ENCODE assay signal across 14 mouse cellular contexts in the genomic region with DNA sequence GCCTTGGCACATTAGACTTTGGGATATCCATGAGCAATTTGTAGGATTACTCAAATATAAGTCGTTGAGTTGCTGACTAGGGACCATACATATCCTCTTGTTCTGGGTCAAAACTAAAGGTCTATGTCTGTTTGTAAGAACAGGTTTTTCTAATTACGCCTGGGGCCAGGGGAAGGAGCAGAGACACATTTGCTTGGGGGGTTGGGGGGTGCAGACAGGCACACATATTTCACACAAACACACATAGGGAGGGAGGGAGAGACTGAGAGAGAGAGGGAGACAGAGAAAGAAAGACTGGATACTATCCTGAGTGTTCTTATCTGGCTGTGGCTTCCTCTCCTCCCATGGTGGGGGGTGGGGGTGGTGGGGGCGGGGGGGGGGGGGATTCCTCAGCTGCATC. TPM values are rescaled to one million over a fixed set of nuclear protein-coding genes. Genes with fewer than 3 reads are reported as not detected.
DNase-seq lines count a peak whose midpoint lies in the region; ATAC-seq and TF ChIP-seq lines count a peak whose summit lies in the region.
"Had no signal": no experiment of that assay in that cellular context is flagged by ENCODE, and none has a peak within 500 bp of the region (broad histone marks: within the 10 kb centered on the region; RNA-seq: fewer than 3 reads in every experiment).

No protein-coding gene starts in this region.

- peaks cover 5% of the 10 kb centered on the region; the same call in 1 of the 2 replicates for H3K36me3 ChIP-seq in heart, adult 2 months (ENCODE audit: control insufficient read depth, insufficient read depth, low read length)
- H3K36me3 ChIP-seq in midbrain, embryonic 10.5 days = no peaks in the 10 kb centered on the region
- H3K36me3 ChIP-seq in midbrain, embryonic 16.5 days (ENCODE audit: control insufficient read depth, insufficient read depth, low read length) = no peaks in the 10 kb centered on the region
- no peaks in the 10 kb centered on the region for H3K36me3 ChIP-seq in embryonic facial prominence, embryonic 11.5 days (replicated peaks; ENCODE audit: control insufficient read depth, insufficient read depth, low read depth, low read length)
- peaks cover 4% of the 10 kb centered on the region; the same call in 1 of the 2 replicates for H3K36me3 ChIP-seq in limb, embryonic 13.5 days
- peaks cover 5% of the 10 kb centered on the region; the same call in 1 of the 2 replicates for H3K36me3 ChIP-seq in kidney, embryonic 16.5 days (ENCODE audit: insufficient read depth, low read length)

- no peak overlapping the region for H3K4me3 ChIP-seq in heart, adult 2 months
- H3K4me3 ChIP-seq in midbrain, embryonic 10.5 days = no peak overlapping the region
- no peak overlapping the region for H3K4me3 ChIP-seq in midbrain, embryonic 16.5 days (ENCODE audit: low read depth, low read length)
- no peak overlapping the region for H3K4me3 ChIP-seq in embryonic facial prominence, embryonic 11.5 days (ENCODE audit: low read depth, low read length)
- H3K4me3 ChIP-seq in limb, embryonic 13.5 days = no peak overlapping the region
- H3K4me3 ChIP-seq in kidney, embryonic 16.5 days (ENCODE audit: low read length) = no peak overlapping the region
- H3K4me3 ChIP-seq: left cerebral cortex, adult 2 months had no signal

- H3K9me3 ChIP-seq in midbrain, embryonic 10.5 days (replicated peaks) = no peaks in the 10 kb centered on the region
- H3K9me3 ChIP-seq in midbrain, embryonic 16.5 days (replicated peaks; ENCODE audit: control insufficient read depth, low read length, poor library complexity, severe bottlenecking) = no peaks in the 10 kb centered on the region
- H3K9me3 ChIP-seq in embryonic facial prominence, embryonic 11.5 days (replicated peaks; ENCODE audit: control insufficient read depth, low read length) = no peaks in the 10 kb centered on the region
- H3K9me3 ChIP-seq in limb, embryonic 13.5 days = no peaks in the 10 kb centered on the region
- H3K9me3 ChIP-seq in kidney, embryonic 16.5 days (ENCODE audit: low read length) = no peaks in the 10 kb centered on the region

- H3K27me3 ChIP-seq in heart, adult 2 months (ENCODE audit: control insufficient read depth, insufficient read depth, low read length) = no peaks in the 10 kb centered on the region
- no peaks in the 10 kb centered on the region for H3K27me3 ChIP-seq in midbrain, embryonic 10.5 days (ENCODE audit: low read depth, poor library complexity, severe bottlenecking)
- no peaks in the 10 kb centered on the region for H3K27me3 ChIP-seq in midbrain, embryonic 16.5 days (ENCODE audit: control insufficient read depth, insufficient read depth, low read depth, low read length)
- H3K27me3 ChIP-seq in embryonic facial prominence, embryonic 11.5 days (ENCODE audit: control insufficient read depth, insufficient read depth, low read length) = no peaks in the 10 kb centered on the region
- H3K27me3 ChIP-seq in limb, embryonic 13.5 days = no peaks in the 10 kb centered on the region; the same call in 1 of the 2 replicates
- no peaks in the 10 kb centered on the region for H3K27me3 ChIP-seq in kidney, embryonic 16.5 days (ENCODE audit: insufficient read depth, low read length)
- H3K27me3 ChIP-seq: Patski had no signal

- TF ChIP-seq EP300 in heart, adult 2 months (IDR thresholded peaks at IDR 0.05; ENCODE audit: insufficient read depth, low read depth, low read length) = no peak

- no peak overlapping the region for H3K9ac ChIP-seq in heart, adult 2 months (ENCODE audit: low read depth, low read length)
- no peak overlapping the region for H3K9ac ChIP-seq in midbrain, embryonic 16.5 days (ENCODE audit: low read depth, low read length)
- H3K9ac ChIP-seq in embryonic facial prominence, embryonic 11.5 days (replicated peaks; ENCODE audit: low read length) = no peak overlapping the region
- no peak overlapping the region for H3K9ac ChIP-seq in limb, embryonic 13.5 days
- H3K9ac ChIP-seq in kidney, embryonic 16.5 days (replicated peaks; ENCODE audit: low read length) = no peak overlapping the region

- peak overlapping the region; percentile 61 for H3K27ac ChIP-seq in heart, adult 2 months
- H3K27ac ChIP-seq in midbrain, embryonic 10.5 days (replicated peaks) = no peak overlapping the region
- no peak overlapping the region for H3K27ac ChIP-seq in midbrain, embryonic 16.5 days (ENCODE audit: low read length)
- 0 out of 2 replicates have a peak overlapping the region, but pooled peaks have one; percentile 38 for H3K27ac ChIP-seq in embryonic facial prominence, embryonic 11.5 days (replicated peaks; ENCODE audit: low read depth, low read length)
- H3K27ac ChIP-seq in limb, embryonic 13.5 days = no peak overlapping the region
- no peak overlapping the region; the same call in 1 of the 2 replicates for H3K27ac ChIP-seq in kidney, embryonic 16.5 days (ENCODE audit: low read length)
- H3K27ac ChIP-seq: kidney, postnatal 0 days; left cerebral cortex, adult 2 months had no signal

- TF ChIP-seq POLR2A in heart, adult 2 months (IDR thresholded peaks at IDR 0.05; ENCODE audit: insufficient read depth, low read depth, low read length) = no peak

- intact Hi-C loops in heart, adult 2 months (cut with DNase I) = no loop called here

- no peak for TF ChIP-seq CTCF in heart, adult 2 months (IDR thresholded peaks at IDR 0.05)

- H3K79me2 ChIP-seq in heart, adult 2 months (replicated peaks; ENCODE audit: control insufficient read depth, insufficient read depth, low read length) = no peaks in the 10 kb centered on the region

- no peak overlapping the region for H3K4me2 ChIP-seq in midbrain, embryonic 16.5 days (ENCODE audit: low read length)
- no peak overlapping the region for H3K4me2 ChIP-seq in embryonic facial prominence, embryonic 11.5 days (ENCODE audit: low read depth, low read length)
- H3K4me2 ChIP-seq in limb, embryonic 13.5 days (replicated peaks) = no peak overlapping the region
- no peak overlapping the region for H3K4me2 ChIP-seq in kidney, embryonic 16.5 days (replicated peaks; ENCODE audit: low read depth, low read length)

- WGBS in heart, adult 2 months = 42% methylated on average over 2 of the region's 3 CpGs
- 60% methylated on average over 2 of the region's 3 CpGs for WGBS in midbrain, embryonic 10.5 days
- WGBS in midbrain, embryonic 16.5 days = 60% methylated on average over 2 of the region's 3 CpGs
- WGBS in embryonic facial prominence, embryonic 11.5 days = 11% methylated on average over 2 of the region's 3 CpGs
- WGBS in limb, embryonic 13.5 days = 8% methylated on average over 3 of the region's 3 CpGs
- WGBS in kidney, embryonic 16.5 days = 28% methylated on average over 3 of the region's 3 CpGs

- no peak for ATAC-seq in midbrain, embryonic 16.5 days
- peak; percentile 48 for ATAC-seq in embryonic facial prominence, embryonic 11.5 days (replicated peaks; ENCODE audit: insufficient number of reproducible peaks, low FRiP score, low TSS enrichment, low read depth)
- ATAC-seq in limb, embryonic 13.5 days (ENCODE audit: low FRiP score, low read depth) = peak; percentile 22; the same call in 1 of the 2 replicates
- ATAC-seq in kidney, embryonic 16.5 days (ENCODE audit: low FRiP score, low TSS enrichment) = no peak
- ATAC-seq: Patski had no signal

- no peak for DNase-seq in heart, adult 2 months
- no peak for DNase-seq in heart, postnatal 4 days
- DNase-seq in midbrain, embryonic 10.5 days (ENCODE audit: low spot score) = peak; percentile 10
- peak; percentile 70 for DNase-seq in embryonic facial prominence, embryonic 11.5 days (ENCODE audit: low spot score)
- no peak for DNase-seq in layer of hippocampus, adult 9-11 months
- DNase-seq: adrenal gland, postnatal 36 days; cerebellum, adult 9-10 months had no signal

- no peaks in the 10 kb centered on the region for H3K4me1 ChIP-seq in heart, adult 2 months (ENCODE audit: control insufficient read depth, insufficient read depth, low read length)
- 0 out of 2 replicates have a peak, but pooled peaks cover 4% of the 10 kb centered on the region for H3K4me1 ChIP-seq in midbrain, embryonic 10.5 days
- H3K4me1 ChIP-seq in midbrain, embryonic 16.5 days (ENCODE audit: control insufficient read depth, insufficient read depth, low read length) = peaks cover 10% of the 10 kb centered on the region; the same call in 1 of the 2 replicates
- no peaks in the 10 kb centered on the region for H3K4me1 ChIP-seq in embryonic facial prominence, embryonic 11.5 days (ENCODE audit: control insufficient read depth, insufficient read depth, low read length)
- peaks cover 24% of the 10 kb centered on the region for H3K4me1 ChIP-seq in limb, embryonic 13.5 days
- H3K4me1 ChIP-seq in kidney, embryonic 16.5 days (ENCODE audit: insufficient read depth, low read length) = peaks cover 7% of the 10 kb centered on the region; the same call in 1 of the 2 replicates

RNA-seq across cellular contexts. Expression of gene Fam217b, which starts 7.9 kb away (rescaled TPM):
- 10 to 100 TPM in 1 of 2 experiments, 1 to 10 TPM in 1; 9.1 to 10.6 TPM for total RNA-seq in heart, adult 2 months (2021)
- 5.5 and 9.5 TPM in 2 replicates for polyA plus RNA-seq in heart, adult 2 months (2012; rRNA removed)
- total RNA-seq in heart, postnatal 4 days (2021) = 10 to 100 TPM; 12.6 to 14.0 TPM
- 1.1 and 1.6 TPM in 2 replicates for polyA plus RNA-seq in midbrain, embryonic 10.5 days (2016; fragmentation: Nextera tagmentation; extraction: Ambion mirVana)
- 13.4 and 18.3 TPM in 2 replicates for polyA plus RNA-seq in midbrain, embryonic 16.5 days (2015; fragmentation: Nextera tagmentation; extraction: Ambion mirVana)
- polyA plus RNA-seq in embryonic facial prominence, embryonic 11.5 days (2014; fragmentation: Nextera tagmentation; extraction: Ambion mirVana) = 4.8 and 5.5 TPM in 2 replicates
- 4.9 and 6.0 TPM in 2 replicates for polyA plus RNA-seq in limb, embryonic 13.5 days (2015; fragmentation: Nextera tagmentation; extraction: Ambion mirVana)
- polyA plus RNA-seq in kidney, embryonic 16.5 days (2015; fragmentation: Nextera tagmentation; extraction: Ambion mirVana) = 5.3 and 5.6 TPM in 2 replicates

RNA-seq across cellular contexts. Expression of gene Ppp1r3d, which starts 7.9 kb away (rescaled TPM):
- 10 to 100 TPM; 12.6 to 13.7 TPM for total RNA-seq in heart, adult 2 months (2021)
- 10.0 and 16.4 TPM in 2 replicates for polyA plus RNA-seq in heart, adult 2 months (2012; rRNA removed)
- 10 to 100 TPM; 25.1 to 25.9 TPM for total RNA-seq in heart, postnatal 4 days (2021)
- polyA plus RNA-seq in midbrain, embryonic 10.5 days (2016; fragmentation: Nextera tagmentation; extraction: Ambion mirVana) = 0.56 and 0.70 TPM in 2 replicates
- polyA plus RNA-seq in midbrain, embryonic 16.5 days (2015; fragmentation: Nextera tagmentation; extraction: Ambion mirVana) = 3.6 and 3.7 TPM in 2 replicates
- 3.5 and 3.8 TPM in 2 replicates for polyA plus RNA-seq in embryonic facial prominence, embryonic 11.5 days (2014; fragmentation: Nextera tagmentation; extraction: Ambion mirVana)
- polyA plus RNA-seq in limb, embryonic 13.5 days (2015; fragmentation: Nextera tagmentation; extraction: Ambion mirVana) = 3.2 and 3.6 TPM in 2 replicates
- polyA plus RNA-seq in kidney, embryonic 16.5 days (2015; fragmentation: Nextera tagmentation; extraction: Ambion mirVana) = 2.9 and 3.0 TPM in 2 replicates

RNA-seq across cellular contexts. Expression of gene Cdh26, which starts 8.1 kb away (rescaled TPM):
- not detected for total RNA-seq in heart, adult 2 months (2021)
- polyA plus RNA-seq in heart, adult 2 months (2012; rRNA removed) = 0.12 and 0.76 TPM in 2 replicates
- total RNA-seq in heart, postnatal 4 days (2021) = under 1 TPM; 0.12 to 0.25 TPM
- polyA plus RNA-seq in midbrain, embryonic 10.5 days (2016; fragmentation: Nextera tagmentation; extraction: Ambion mirVana) = 0.04 and 0.14 TPM in 2 replicates
- 0.19 and 0.20 TPM in 2 replicates for polyA plus RNA-seq in midbrain, embryonic 16.5 days (2015; fragmentation: Nextera tagmentation; extraction: Ambion mirVana)
- polyA plus RNA-seq in embryonic facial prominence, embryonic 11.5 days (2014; fragmentation: Nextera tagmentation; extraction: Ambion mirVana) = 0.45 and 0.63 TPM in 2 replicates
- 0.13 and 0.42 TPM in 2 replicates for polyA plus RNA-seq in limb, embryonic 13.5 days (2015; fragmentation: Nextera tagmentation; extraction: Ambion mirVana)
- polyA plus RNA-seq in kidney, embryonic 16.5 days (2015; fragmentation: Nextera tagmentation; extraction: Ambion mirVana) = 0.52 and 0.68 TPM in 2 replicates
- total RNA-seq: gastrocnemius, postnatal 4 days had no signal
- polyA plus RNA-seq: Patski had no signal

RNA-seq across cellular contexts. Expression of gene Sycp2, which starts 14.7 kb away (rescaled TPM):
- total RNA-seq in heart, adult 2 months (2021) = under 1 TPM; 0.84 to 0.89 TPM
- polyA plus RNA-seq in heart, adult 2 months (2012; rRNA removed) = 0.04 and 0.09 TPM in 2 replicates
- 1 to 10 TPM; 2.1 to 3.1 TPM for total RNA-seq in heart, postnatal 4 days (2021)
- polyA plus RNA-seq in midbrain, embryonic 10.5 days (2016; fragmentation: Nextera tagmentation; extraction: Ambion mirVana) = 0.02 and 0.04 TPM in 2 replicates
- 0.25 and 0.36 TPM in 2 replicates for polyA plus RNA-seq in midbrain, embryonic 16.5 days (2015; fragmentation: Nextera tagmentation; extraction: Ambion mirVana)
- polyA plus RNA-seq in embryonic facial prominence, embryonic 11.5 days (2014; fragmentation: Nextera tagmentation; extraction: Ambion mirVana) = 0.06 and 0.07 TPM in 2 replicates
- polyA plus RNA-seq in limb, embryonic 13.5 days (2015; fragmentation: Nextera tagmentation; extraction: Ambion mirVana) = 0.09 and 0.20 TPM in 2 replicates
- polyA plus RNA-seq in kidney, embryonic 16.5 days (2015; fragmentation: Nextera tagmentation; extraction: Ambion mirVana) = 0.04 TPM in 1 of 2 replicates, not detected in the other

Comparison
In these comparisons a context has a peak if more than half of its experiments do, and no peak if none do; other contexts are left out.
1. DNase-seq: peak in midbrain, embryonic 10.5 days (single experiment) and embryonic facial prominence, embryonic 11.5 days (single experiment); none in heart, adult 2 months (0 of 2), heart, postnatal 4 days (single experiment) and layer of hippocampus, adult 9-11 months (single experiment).
2. H3K27ac ChIP-seq: peak in heart, adult 2 months (single experiment) and embryonic facial prominence, embryonic 11.5 days (single experiment); none in midbrain, embryonic 10.5 days (single experiment), midbrain, embryonic 16.5 days (single experiment), limb, embryonic 13.5 days (single experiment) and kidney, embryonic 16.5 days (single experiment).
3. ATAC-seq: peak in embryonic facial prominence, embryonic 11.5 days (single experiment) and limb, embryonic 13.5 days (single experiment); none in midbrain, embryonic 16.5 days (single experiment) and kidney, embryonic 16.5 days (single experiment).